Mouse (Mus musculus): ENCODE results near the gene Ccdc14.

GRCm38 (mm10) chr16:34674365-34674764 is 16.1 kb upstream of the Ccdc14 start:
- no peak for TF ChIP-seq CTCF (IDR thresholded peaks at IDR 0.05; ENCODE audit: borderline replicate concordance, insufficient read depth, low read depth, low read length)
- TF ChIP-seq POLR2A (IDR thresholded peaks at IDR 0.05; ENCODE audit: borderline replicate concordance, insufficient read depth, low read length): no peak
